29 mouse cellular contexts compared by ENCODE assay signal in the genomic region with DNA sequence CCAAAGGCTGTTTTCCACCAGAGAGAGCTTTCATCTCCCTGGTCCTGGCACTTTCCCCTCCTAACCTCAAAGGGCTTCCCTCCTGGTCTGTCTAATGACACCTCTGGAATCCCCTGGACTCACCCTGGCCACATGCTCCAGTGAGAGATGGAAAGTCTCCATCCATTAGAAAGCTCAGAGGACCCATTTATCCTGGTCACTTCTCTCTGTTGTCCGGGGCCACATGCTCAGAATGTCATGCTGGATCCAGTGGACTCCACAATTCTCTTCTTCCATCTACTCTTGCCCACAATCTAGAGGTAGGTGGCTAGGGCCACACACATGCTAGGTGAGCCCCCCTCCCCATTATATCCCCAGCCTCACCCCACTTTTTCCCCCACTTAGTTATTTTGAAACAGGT. TPM values are rescaled to one million over a fixed set of nuclear protein-coding genes. Genes with fewer than 3 reads are reported as not detected.
"Had no signal": no experiment of that assay in that cellular context is flagged by ENCODE, and none has a peak within 500 bp of the region (broad histone marks: within the 10 kb centered on the region; RNA-seq: fewer than 3 reads in every experiment).

No protein-coding gene starts in this region.

- H3K9me3 ChIP-seq: embryonic facial prominence, embryonic 10.5 days; embryonic facial prominence, embryonic 12.5 days; embryonic facial prominence, embryonic 13.5 days; embryonic facial prominence, embryonic 15.5 days; forebrain, embryonic 10.5 days; forebrain, embryonic 12.5 days; forebrain, embryonic 13.5 days; forebrain, embryonic 15.5 days had no signal

- H3K27ac ChIP-seq: embryonic facial prominence, embryonic 10.5 days; embryonic facial prominence, embryonic 12.5 days; embryonic facial prominence, embryonic 13.5 days; embryonic facial prominence, embryonic 15.5 days; forebrain, embryonic 10.5 days; forebrain, embryonic 12.5 days; forebrain, embryonic 13.5 days; forebrain, embryonic 15.5 days; gastrocnemius, adult 2 months had no signal

- ATAC-seq: forebrain, embryonic 13.5 days; forebrain, embryonic 14.5 days; forebrain, embryonic 15.5 days; forebrain, embryonic 16.5 days; forebrain, postnatal 0 days had no signal

- H3K36me3 ChIP-seq: embryonic facial prominence, embryonic 10.5 days; embryonic facial prominence, embryonic 12.5 days; embryonic facial prominence, embryonic 13.5 days; embryonic facial prominence, embryonic 15.5 days; forebrain, embryonic 10.5 days; forebrain, embryonic 12.5 days; forebrain, embryonic 15.5 days had no signal

- H3K4me3 ChIP-seq: embryonic facial prominence, embryonic 10.5 days; embryonic facial prominence, embryonic 12.5 days; embryonic facial prominence, embryonic 13.5 days; embryonic facial prominence, embryonic 15.5 days; erythroblast, embryonic 14.5 days; forebrain, embryonic 10.5 days; forebrain, embryonic 12.5 days; forebrain, embryonic 13.5 days; forebrain, embryonic 15.5 days; gastrocnemius, adult 2 months had no signal

- H3K4me1 ChIP-seq: embryonic facial prominence, embryonic 12.5 days; embryonic facial prominence, embryonic 13.5 days; embryonic facial prominence, embryonic 15.5 days; forebrain, embryonic 10.5 days; forebrain, embryonic 12.5 days; forebrain, embryonic 13.5 days; forebrain, embryonic 15.5 days had no signal

- DNase-seq: cerebellum, adult 18-20 months; cerebellum, adult 2 months; cerebellum, adult 8-10 months; cerebellum, adult 9-10 months; cerebellum, adult 9-11 months; cerebellum, postnatal 10 days; cerebellum, postnatal 14 days; cerebellum, postnatal 25 days; cerebellum, postnatal 36 days; embryo, embryonic 11 days; forebrain, postnatal 0 days; gastrocnemius, adult 2 months; gastrocnemius, postnatal 10 days; gastrocnemius, postnatal 14 days; gastrocnemius, postnatal 25 days; gastrocnemius, postnatal 36 days; heart, adult 18-20 months had no signal

- H3K27me3 ChIP-seq: embryonic facial prominence, embryonic 12.5 days; embryonic facial prominence, embryonic 15.5 days; forebrain, embryonic 12.5 days; forebrain, embryonic 13.5 days; forebrain, embryonic 15.5 days had no signal

- H3K9ac ChIP-seq: embryonic facial prominence, embryonic 12.5 days; embryonic facial prominence, embryonic 13.5 days; embryonic facial prominence, embryonic 15.5 days; forebrain, embryonic 12.5 days; forebrain, embryonic 13.5 days; forebrain, embryonic 15.5 days; forebrain, postnatal 0 days had no signal

- H3K4me2 ChIP-seq: embryonic facial prominence, embryonic 12.5 days; embryonic facial prominence, embryonic 13.5 days; embryonic facial prominence, embryonic 15.5 days; forebrain, embryonic 12.5 days; forebrain, embryonic 13.5 days; forebrain, embryonic 15.5 days had no signal

RNA-seq across cellular contexts. Expression of a gene that starts 11.8 kb away (rescaled TPM):
- total RNA-seq: common myeloid progenitor, adult 5-6 weeks had no signal
- polyA plus RNA-seq: erythroblast, embryonic 14.5 days had no signal
